Mouse (Mus musculus): Measurements from ENCODE around the gene Lsm6. TPM values are rescaled to one million over a fixed set of nuclear protein-coding genes. Genes with fewer than 3 reads are reported as not detected.

Lsm6 gene
- total RNA-seq, 2 experiments from 2014 or later: 106 to 115 TPM

GRCm38 (mm10) chr8:78807283-78807682 is 13.7 kb downstream of the Lsm6 start:
- peak; percentile 72 for ATAC-seq (ENCODE audit: poor library complexity, severe bottlenecking)

DNA sequence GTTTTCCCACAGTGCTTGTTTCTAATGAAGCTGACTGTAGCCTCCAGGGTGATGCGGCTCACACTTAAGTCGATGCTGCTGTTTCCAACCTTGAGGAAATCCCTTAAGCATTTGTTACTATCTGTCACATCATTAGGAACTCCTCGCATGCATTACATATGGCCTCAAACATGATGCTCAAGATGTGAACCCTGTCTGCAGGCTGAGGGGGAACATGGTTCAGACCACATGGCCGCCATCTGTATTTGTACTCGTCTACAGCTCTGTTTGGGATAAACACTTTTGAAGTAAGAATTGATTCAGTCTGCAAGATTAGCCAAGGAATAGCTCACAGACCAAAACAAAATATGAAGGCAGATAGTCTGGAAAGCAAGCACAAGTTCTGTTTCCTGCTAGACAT is 14.9 kb downstream of the Lsm6 start:
- no peak for ATAC-seq (ENCODE audit: poor library complexity, severe bottlenecking)

- no peak for ATAC-seq (ENCODE audit: poor library complexity, severe bottlenecking)
These were observed 19.7 kb downstream of the Lsm6 start for GRCm38 (mm10) chr8:78801201-78801600.

DNA sequence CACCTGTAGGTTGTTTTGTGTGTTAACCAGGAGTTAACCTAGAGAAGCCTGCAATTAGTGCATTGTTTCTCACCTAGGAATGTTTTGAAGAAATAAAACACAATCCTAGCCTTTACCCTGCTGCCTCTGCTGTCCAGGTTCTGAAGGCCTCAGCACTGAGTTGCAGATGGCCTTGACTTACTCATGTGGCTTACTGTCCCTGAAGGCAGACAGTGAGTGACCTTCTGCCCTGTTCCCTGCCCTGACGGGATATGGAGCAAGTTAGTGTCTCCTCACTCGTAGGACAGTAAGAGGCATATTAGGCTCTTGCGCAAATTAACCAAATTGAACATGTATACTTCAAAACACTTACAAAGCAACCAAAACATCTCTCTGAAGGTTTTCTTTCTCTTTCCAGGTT is 22.3 kb downstream of the Lsm6 start:
- ATAC-seq (ENCODE audit: poor library complexity, severe bottlenecking): no peak

DNA sequence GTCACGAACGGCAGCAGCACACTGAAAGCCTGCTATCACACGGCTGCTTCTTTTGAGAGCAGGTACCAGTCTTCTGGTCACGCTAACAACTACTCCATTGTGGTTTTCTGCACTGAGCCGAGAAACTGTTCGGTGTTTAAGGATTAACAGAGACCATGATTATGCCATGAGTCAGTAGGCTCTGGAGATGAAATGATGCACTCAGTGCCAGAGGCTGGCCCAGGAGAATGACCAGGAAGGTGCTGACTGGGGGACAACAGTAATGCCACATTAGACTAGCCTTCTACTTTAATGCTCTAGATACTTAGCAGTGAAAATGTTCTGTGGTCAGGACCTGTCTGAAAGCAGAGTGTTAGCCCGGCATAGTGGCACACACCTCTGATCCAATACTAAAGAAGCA is 23.0 kb downstream of the Lsm6 start:
- ATAC-seq (ENCODE audit: poor library complexity, severe bottlenecking): no peak

DNA sequence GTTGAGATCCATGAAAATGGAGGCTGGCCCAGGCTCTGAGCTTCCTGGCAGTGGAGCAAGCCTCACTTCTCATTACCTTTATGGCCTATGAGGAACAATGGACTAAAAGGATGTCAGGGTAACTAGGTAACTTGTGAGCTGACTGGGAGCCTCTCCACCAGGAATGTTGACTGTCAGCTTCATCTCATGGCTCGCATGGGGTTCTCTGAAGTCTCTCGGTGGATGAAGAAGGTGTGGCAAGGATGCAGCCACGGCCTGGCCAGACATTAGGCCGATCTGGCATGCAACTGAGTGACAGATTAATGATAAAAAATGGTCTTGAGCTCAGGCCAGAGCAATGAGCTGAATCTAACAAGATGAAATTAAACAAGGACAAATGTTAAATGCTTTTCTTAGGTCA is 27.7 kb downstream of the Lsm6 start:
- no peak for ATAC-seq (ENCODE audit: poor library complexity, severe bottlenecking)

GRCm38 (mm10) chr8:78776816-78777215 is 44.1 kb downstream of the Lsm6 start:
- no peak for ATAC-seq (ENCODE audit: poor library complexity, severe bottlenecking)

DNA sequence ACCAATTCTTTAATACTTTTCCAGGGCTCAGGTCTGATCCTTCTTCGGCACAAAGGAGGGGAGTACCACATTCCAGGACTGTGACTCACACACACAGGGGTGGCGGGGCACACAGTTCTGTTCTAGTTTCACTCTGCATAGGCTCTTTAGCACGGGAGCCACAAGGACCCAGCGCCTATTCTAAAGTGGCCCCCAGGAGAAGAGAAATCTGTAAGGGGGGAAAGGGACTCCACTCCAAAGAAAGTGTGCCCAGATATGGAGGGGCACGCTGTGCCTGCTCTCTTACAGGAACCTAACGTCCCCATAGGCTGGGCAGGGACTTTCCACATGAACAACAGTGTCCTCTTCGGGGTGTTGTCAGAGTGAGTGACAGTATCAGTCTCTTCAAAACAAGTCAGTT is 49.7 kb downstream of the Lsm6 start:
- ATAC-seq (ENCODE audit: poor library complexity, severe bottlenecking): no peak

- no peak for ATAC-seq (ENCODE audit: poor library complexity, severe bottlenecking)
These were observed 50.4 kb downstream of the Lsm6 start for GRCm38 (mm10) chr8:78770584-78770983.

DNA sequence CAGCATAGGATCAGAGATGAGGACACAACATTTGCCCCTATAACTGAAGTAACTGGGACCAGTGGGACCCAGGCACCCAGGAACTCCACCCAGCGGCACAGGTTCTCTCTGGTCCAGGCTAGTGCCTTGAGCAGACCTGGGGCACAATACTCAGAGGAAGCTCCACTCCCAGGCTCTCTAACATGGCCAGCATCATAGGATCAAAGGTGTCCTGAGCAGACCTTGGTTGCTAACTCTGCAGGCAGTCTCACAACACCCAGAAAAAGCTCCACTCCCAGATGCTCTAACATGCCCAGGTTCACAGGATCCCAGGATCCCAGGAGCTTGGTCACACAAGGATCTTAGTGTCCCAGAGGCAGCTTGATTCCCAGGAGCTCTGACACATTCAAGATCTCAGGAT is 55.4 kb downstream of the Lsm6 start:
- no peak for ATAC-seq (ENCODE audit: poor library complexity, severe bottlenecking)

GRCm38 (mm10) chr8:78764976-78765375 is 56.0 kb downstream of the Lsm6 start:
- no peak for ATAC-seq (ENCODE audit: poor library complexity, severe bottlenecking)

- ATAC-seq (ENCODE audit: poor library complexity, severe bottlenecking): no peak
These were observed 61.8 kb downstream of the Lsm6 start for GRCm38 (mm10) chr8:78759139-78759538.

DNA sequence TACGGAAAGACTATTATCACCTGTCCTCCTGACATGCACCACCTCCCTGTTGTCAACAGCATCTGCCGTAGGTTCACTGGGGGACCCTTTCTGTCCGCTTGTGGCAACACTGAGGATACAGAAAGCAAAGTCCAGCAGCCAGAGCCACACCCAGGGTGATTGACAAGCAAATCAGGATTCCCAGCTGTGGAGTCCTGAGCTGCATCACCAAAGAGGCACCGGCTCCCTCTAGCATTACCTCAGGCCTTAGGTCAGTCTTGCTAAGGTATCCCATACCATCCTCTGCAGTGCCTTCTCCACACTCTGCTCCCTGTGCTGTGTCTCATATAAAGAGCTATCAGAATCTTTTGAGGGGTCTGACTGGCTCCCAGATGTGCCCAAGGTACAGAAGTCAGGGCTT is 66.0 kb downstream of the Lsm6 start:
- ATAC-seq (ENCODE audit: poor library complexity, severe bottlenecking): no peak

Other genes with a start within 250 kb of the Lsm6 start
- gene Zfp827, start 207.3 kb upstream of the Lsm6 start, total RNA-seq (2015): 0.16 and 0.91 TPM in 2 replicates
- gene Zfp827, start 207.3 kb upstream of the Lsm6 start, total RNA-seq (2017): 0.16 and 0.29 TPM in 2 replicates

Measured in megakaryocyte, adult 5-6 weeks (primary cell).